Mouse (Mus musculus) MEL (cell line): ENCODE results near the gene Pld1.

Source experiments
- CHD1 ChIP-seq: IDR thresholded peaks from 2 replicates; pipeline ENCODE4 v1.6.1; 2012; ENCODE audit warnings: low read depth, mild to moderate bottlenecking, inconsistent platforms, low read length, improper control_type of control experiment
- CTCF ChIP-seq, 3 experiments: IDR thresholded peaks in 2 of 3; conservative IDR thresholded peaks in 1 of 3; 2 replicates each; pipeline ENCODE4 v1.5.1; 2011 to 2012; ENCODE audit warnings: low read length in 3 of 3, low read depth in 2 of 3, mild to moderate bottlenecking in 2 of 3, improper control_type of control experiment in 1 of 3, inconsistent platforms in 1 of 3, mixed read lengths in 1 of 3, moderate library complexity in 1 of 3; ENCODE audit not compliant: control insufficient read depth in 1 of 3, insufficient read depth in 1 of 3, poor library complexity in 1 of 3, severe bottlenecking in 1 of 3
- GABPA ChIP-seq: IDR thresholded peaks from 2 replicates; pipeline ENCODE4 v1.6.1; 2012; ENCODE audit warnings: low read depth, mild to moderate bottlenecking, inconsistent platforms, low read length, improper control_type of control experiment, moderate library complexity
- GATA1 ChIP-seq: IDR thresholded peaks from 2 replicates; pipeline ENCODE4 v1.6.1; 2011; ENCODE audit warnings: low read depth, low read length, improper control_type of control experiment
- HCFC1 ChIP-seq: IDR thresholded peaks from 2 replicates; pipeline ENCODE4 v1.6.1; 2012; ENCODE audit warnings: low read depth, mild to moderate bottlenecking, inconsistent platforms, low read length, improper control_type of control experiment, moderate library complexity
- JUND ChIP-seq: IDR thresholded peaks from 2 replicates; pipeline ENCODE4 v1.6.1; 2011; ENCODE audit warnings: low read depth, mild to moderate bottlenecking, improper control_type of control experiment, low read length
- MAX ChIP-seq: IDR thresholded peaks from 2 replicates; pipeline ENCODE4 v1.6.1; 2011; ENCODE audit warnings: low read length, improper control_type of control experiment
- MYC ChIP-seq: IDR thresholded peaks from 2 replicates; pipeline ENCODE4 v1.6.1; 2011; ENCODE audit warnings: low read depth, mild to moderate bottlenecking, low read length, improper control_type of control experiment, moderate library complexity
- NRF1 ChIP-seq: IDR thresholded peaks from 2 replicates; pipeline ENCODE4 v1.6.1; 2014; ENCODE audit warnings: low read depth, mild to moderate bottlenecking, inconsistent platforms, low read length, improper control_type of control experiment, moderate library complexity; ENCODE audit not compliant: poor library complexity, insufficient read depth, severe bottlenecking
- TAL1 ChIP-seq: IDR thresholded peaks from 2 replicates; pipeline ENCODE4 v1.6.1; 2012; ENCODE audit warnings: mild to moderate bottlenecking, inconsistent platforms, low read length, moderate library complexity, mixed read lengths

DNA sequence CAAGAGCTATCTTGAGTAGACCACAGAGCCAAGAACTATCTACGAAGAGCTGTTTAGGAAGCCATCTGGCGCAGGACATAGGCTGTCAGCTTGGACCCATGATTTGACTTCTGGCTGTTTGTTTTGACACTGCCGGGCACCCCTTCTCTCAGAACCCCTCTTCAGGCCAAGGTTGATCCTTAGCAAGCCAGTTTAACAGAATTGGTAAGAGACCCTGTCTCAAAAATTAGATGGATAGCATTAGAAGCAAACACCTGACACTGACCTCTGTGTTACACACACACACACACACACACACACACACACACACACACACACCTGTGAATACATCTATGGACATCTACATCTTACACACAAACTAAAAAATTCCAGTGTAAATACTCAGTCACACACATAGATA lies 29.5 kb upstream of the Pld1 start:
- TF ChIP-seq GABPA (no peak), MAX (no peak), CTCF (IDR thresholded peaks at IDR 0.05 in 2 of 3, conservative IDR thresholded peaks at IDR 0.05 in 1 of 3; ENCODE audit: control insufficient read depth in 1 of 3, insufficient read depth in 1 of 3, low read depth in 2 of 3, low read length in 3 of 3, poor library complexity in 1 of 3, severe bottlenecking in 1 of 3) (no peak), CHD1 (no peak), JUND (no peak), HCFC1 (no peak), NRF1 (no peak), GATA1 (no peak), MYC (no peak), TAL1 (no peak)
